Mouse (Mus musculus) erythroblast, embryonic 14.5 days (primary cell): ENCODE measurements around the gene Rad51b.

ENCODE experiments used
- GATA1 ChIP-seq: IDR thresholded peaks from 2 replicates; pipeline ENCODE4 v1.6.1; 2012; ENCODE audit warnings: low read length, inconsistent platforms, mixed read lengths
- TAL1 ChIP-seq: IDR thresholded peaks from 3 replicates; pipeline ENCODE4 v1.6.1; 2012; ENCODE audit warnings: low read length, inconsistent platforms, mixed read lengths

DNA sequence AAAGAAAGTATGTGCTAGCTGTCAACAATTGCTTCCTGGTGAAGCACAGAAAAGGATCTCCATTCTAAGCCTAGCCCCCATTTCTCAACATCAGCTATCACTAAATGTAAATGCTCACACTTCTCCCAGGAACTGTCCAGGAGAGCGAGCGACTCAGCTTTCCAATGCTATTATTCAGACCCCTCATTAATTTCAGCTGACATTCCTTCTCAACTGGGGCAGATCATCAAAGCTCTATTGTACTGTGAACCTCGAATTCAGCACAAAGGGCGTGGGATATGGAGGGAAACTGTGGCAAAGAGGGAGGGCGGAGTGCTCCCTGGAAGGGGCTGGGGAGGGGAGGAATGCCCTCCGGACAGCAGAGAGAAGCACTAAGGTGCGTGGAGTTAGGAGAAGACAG lies 528.8 kb downstream of the Rad51b start:
- TF ChIP-seq GATA1 (no peak), TAL1 (no peak)
